Mouse (Mus musculus): ENCODE results near the gene Hnrnpa1. TPM values are rescaled to one million over a fixed set of nuclear protein-coding genes. Genes with fewer than 3 reads are reported as not detected.

The Hnrnpa1 gene
- polyA plus RNA-seq, 1 experiment = 69.3 TPM

DNA sequence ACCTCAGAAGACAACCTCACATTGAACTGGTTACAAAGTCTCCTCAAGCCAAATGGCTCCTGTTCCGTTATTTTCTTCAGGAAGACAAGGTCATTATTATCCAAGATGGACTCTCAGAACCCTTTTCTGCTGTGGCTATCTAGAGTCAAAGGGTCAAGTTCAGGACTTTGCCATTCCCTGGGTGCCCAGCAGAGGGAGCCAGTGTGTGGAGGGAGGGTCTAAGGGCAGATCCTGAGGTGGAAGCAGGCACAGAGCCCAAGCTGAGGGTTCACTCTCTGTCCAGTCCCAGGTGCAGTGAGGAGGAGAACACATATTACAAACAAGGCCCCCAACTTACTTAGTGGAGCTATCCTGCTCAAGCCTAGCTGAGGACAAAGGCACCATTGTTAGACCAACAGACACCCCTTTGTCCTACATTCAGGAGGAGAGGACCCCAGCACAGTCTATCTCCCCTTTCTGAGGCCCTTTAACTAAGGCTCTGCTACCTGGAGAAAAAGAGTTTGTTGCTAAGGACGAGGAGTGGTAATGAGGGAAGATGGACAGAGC, 10.0 kb downstream of the Hnrnpa1 start:
- Histone ChIP-seq H3K4me3 (ENCODE audit: insufficient read depth, low read depth, low read length) (no peak overlapping the region), H3K27ac (ENCODE audit: insufficient read depth, low read depth, low read length) (no peak overlapping the region), H3K27me3 (replicated peaks; ENCODE audit: control insufficient read depth, insufficient read depth, low read length) (no peaks in the 10 kb centered on the region), H3K36me3 (ENCODE audit: control insufficient read depth, insufficient read depth, low read length) (peaks cover 15% of the 10 kb centered on the region), H3K4me1 (ENCODE audit: control insufficient read depth, insufficient read depth, low read length) (no peaks in the 10 kb centered on the region)
- DNase-seq = peak; percentile 75
- TF ChIP-seq CTCF (conservative IDR thresholded peaks at IDR 0.05; ENCODE audit: insufficient read depth, insufficient read length, low read depth, low read length) (peak; percentile 97), POLR2A (IDR thresholded peaks at IDR 0.05; ENCODE audit: low read depth, low read length) (no peak)
- WGBS = 32% methylated on average over 2 of the region's 2 CpGs

DNA sequence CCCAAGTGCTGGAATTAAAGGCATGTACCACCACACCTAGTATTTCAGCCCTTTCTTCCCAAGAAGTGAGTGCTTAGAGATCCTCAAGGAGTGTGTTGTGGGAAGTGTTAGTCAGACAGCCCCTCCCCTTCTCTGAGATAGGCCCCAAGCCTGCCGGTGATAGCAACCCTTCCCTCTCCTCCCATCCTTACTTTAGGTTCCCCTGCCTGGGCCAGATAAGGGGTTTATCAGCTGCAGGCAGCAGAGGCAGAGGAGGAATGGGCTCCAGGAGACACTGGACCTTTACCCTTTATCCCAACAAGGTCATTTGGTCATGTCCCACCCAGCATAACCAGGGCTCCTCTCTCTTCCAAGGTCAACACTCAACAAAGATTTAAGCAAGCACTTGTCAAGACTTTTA, 11.4 kb downstream of the Hnrnpa1 start:
- WGBS = 86% methylated on average over 1 of the region's 1 CpGs
- Histone ChIP-seq H3K27ac (ENCODE audit: insufficient read depth, low read depth, low read length) (no peak overlapping the region), H3K4me1 (ENCODE audit: control insufficient read depth, insufficient read depth, low read length) (no peaks in the 10 kb centered on the region), H3K27me3 (replicated peaks; ENCODE audit: control insufficient read depth, insufficient read depth, low read length) (no peaks in the 10 kb centered on the region), H3K4me3 (ENCODE audit: insufficient read depth, low read depth, low read length) (no peak overlapping the region), H3K36me3 (ENCODE audit: control insufficient read depth, insufficient read depth, low read length) (peaks cover 8% of the 10 kb centered on the region)
- TF ChIP-seq CTCF (conservative IDR thresholded peaks at IDR 0.05; ENCODE audit: insufficient read depth, insufficient read length, low read depth, low read length) (no peak), POLR2A (IDR thresholded peaks at IDR 0.05; ENCODE audit: low read depth, low read length) (no peak)
- no peak for DNase-seq

DNA sequence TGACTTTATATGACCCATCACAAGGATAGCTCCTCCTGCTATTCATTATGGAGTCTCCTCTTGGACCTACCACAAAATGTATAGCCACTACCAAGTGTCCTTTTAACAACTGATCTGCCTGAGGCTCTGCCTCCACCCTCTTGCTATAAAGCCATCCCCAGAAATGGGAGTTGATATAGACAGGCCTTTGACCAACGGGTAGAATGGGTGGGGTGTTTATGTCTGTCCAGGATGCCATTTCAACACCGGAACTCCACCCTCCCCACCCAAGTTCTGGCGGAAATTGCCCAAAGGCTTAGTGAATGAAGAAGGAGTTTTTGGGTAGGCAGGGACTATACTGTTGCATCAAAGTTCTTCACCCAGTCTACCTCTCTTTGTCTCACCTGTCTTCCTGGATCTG, 12.4 kb downstream of the Hnrnpa1 start:
- no peak overlapping the region for H3K4me3 ChIP-seq (ENCODE audit: insufficient read depth, low read depth, low read length)
- no peaks in the 10 kb centered on the region for H3K36me3 ChIP-seq (ENCODE audit: control insufficient read depth, insufficient read depth, low read length)
- no peaks in the 10 kb centered on the region for H3K4me1 ChIP-seq (ENCODE audit: control insufficient read depth, insufficient read depth, low read length)
- H3K27me3 ChIP-seq (replicated peaks; ENCODE audit: control insufficient read depth, insufficient read depth, low read length) = no peaks in the 10 kb centered on the region
- TF ChIP-seq CTCF (conservative IDR thresholded peaks at IDR 0.05; ENCODE audit: insufficient read depth, insufficient read length, low read depth, low read length) (no peak), POLR2A (IDR thresholded peaks at IDR 0.05; ENCODE audit: low read depth, low read length) (no peak)
- H3K27ac ChIP-seq (ENCODE audit: insufficient read depth, low read depth, low read length) = no peak overlapping the region
- 81% methylated on average over 3 of the region's 3 CpGs for WGBS
- no peak for DNase-seq

DNA sequence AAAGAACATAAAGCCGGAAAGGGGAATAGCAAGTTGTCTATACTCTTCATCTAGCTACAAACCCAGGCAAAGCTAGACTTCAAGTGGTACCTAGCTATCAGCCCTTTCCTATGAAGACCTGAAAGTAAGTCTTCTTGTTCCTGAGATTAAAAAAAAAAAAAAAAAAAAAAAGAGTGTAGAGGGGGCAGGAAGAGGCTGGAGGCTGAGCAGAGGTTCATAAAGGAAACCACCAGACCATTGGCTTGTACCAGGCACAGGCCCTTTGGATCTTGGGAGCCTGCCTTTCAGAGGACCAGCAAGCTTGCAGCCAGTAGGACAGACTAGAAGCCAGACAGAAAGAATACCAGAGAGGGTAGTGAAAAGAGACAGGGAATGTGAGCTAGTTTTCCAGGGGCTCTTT, 13.1 kb downstream of the Hnrnpa1 start:
- no peak for TF ChIP-seq CTCF (conservative IDR thresholded peaks at IDR 0.05; ENCODE audit: insufficient read depth, insufficient read length, low read depth, low read length)
- no peak for TF ChIP-seq POLR2A (IDR thresholded peaks at IDR 0.05; ENCODE audit: low read depth, low read length)
- DNase-seq = no peak
- H3K27ac ChIP-seq (ENCODE audit: insufficient read depth, low read depth, low read length) = no peak overlapping the region
- no peaks in the 10 kb centered on the region for H3K27me3 ChIP-seq (replicated peaks; ENCODE audit: control insufficient read depth, insufficient read depth, low read length)
- H3K36me3 ChIP-seq (ENCODE audit: control insufficient read depth, insufficient read depth, low read length) = no peaks in the 10 kb centered on the region
- WGBS = 89% methylated on average over 1 of the region's 1 CpGs
- no peak overlapping the region for H3K4me3 ChIP-seq (ENCODE audit: insufficient read depth, low read depth, low read length)
- H3K4me1 ChIP-seq (ENCODE audit: control insufficient read depth, insufficient read depth, low read length) = no peaks in the 10 kb centered on the region

DNA sequence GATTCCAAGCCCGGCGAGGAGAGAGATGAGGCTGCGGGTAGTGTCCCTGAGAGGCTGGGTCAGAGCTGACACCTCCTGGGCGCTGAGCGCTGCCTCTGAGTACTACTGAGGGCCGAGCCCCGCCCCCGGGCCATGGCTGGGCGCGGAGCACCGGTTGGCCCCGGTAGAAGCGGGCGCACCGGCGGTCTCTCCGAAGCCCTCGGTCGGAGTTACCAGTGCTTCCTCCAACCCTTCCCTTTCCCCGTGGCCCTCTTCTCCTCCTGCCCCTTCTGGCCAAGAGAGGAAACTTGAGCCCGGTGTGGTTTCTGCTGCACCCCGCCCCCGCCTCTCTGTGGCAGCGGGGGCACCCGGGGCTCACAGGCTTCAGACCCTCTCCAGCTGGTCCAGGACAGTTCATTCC, 14.9 kb downstream of the Hnrnpa1 start:
- WGBS = 2% methylated on average over 25 of the region's 25 CpGs
- no peak for TF ChIP-seq POLR2A (IDR thresholded peaks at IDR 0.05; ENCODE audit: low read depth, low read length)
- no peak for TF ChIP-seq CTCF (conservative IDR thresholded peaks at IDR 0.05; ENCODE audit: insufficient read depth, insufficient read length, low read depth, low read length)
- Histone ChIP-seq H3K4me1 (ENCODE audit: control insufficient read depth, insufficient read depth, low read length) (no peaks in the 10 kb centered on the region), H3K4me3 (ENCODE audit: insufficient read depth, low read depth, low read length) (peak overlapping the region; percentile 37; the same call in 1 of the 2 replicates), H3K36me3 (ENCODE audit: control insufficient read depth, insufficient read depth, low read length) (no peaks in the 10 kb centered on the region), H3K27me3 (replicated peaks; ENCODE audit: control insufficient read depth, insufficient read depth, low read length) (no peaks in the 10 kb centered on the region), H3K27ac (ENCODE audit: insufficient read depth, low read depth, low read length) (no peak overlapping the region)
- DNase-seq = peak; percentile 37

DNA sequence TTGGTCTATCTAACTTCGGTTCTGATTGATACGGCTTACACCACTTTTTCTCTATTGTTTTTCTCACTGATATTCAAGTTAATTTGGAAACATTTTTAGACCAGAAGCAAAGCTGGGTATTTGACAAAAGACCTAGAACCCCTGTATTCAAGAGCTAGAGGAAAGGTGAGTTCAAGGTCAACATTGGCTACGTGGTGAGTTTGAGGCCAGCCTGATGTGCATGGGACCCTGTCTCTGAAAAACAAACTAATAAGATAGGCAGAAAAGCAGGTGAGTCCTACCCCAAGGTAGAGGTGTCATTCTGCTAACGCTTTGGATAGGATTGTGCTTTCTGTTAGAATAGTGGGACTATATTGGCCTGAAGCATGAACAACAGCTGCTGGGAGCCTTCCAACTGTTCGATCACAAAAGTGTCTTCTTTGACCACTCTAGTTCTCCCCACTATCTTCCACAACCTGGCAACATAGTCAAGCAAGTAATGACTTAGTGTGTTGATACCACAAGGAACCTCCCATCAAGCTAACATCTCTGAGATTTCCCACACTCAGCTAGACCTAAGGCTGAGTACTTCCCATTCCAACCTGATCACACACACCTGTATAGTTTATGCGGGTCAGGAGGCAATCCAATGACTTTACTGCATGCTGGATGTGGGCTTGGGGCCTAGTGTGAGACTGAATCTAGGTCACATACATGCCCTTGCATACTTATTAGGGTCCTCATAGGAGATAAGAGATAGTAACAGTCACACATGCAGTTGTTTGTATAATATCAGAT, 16.2 kb downstream of the Hnrnpa1 start:
- no peaks in the 10 kb centered on the region for H3K36me3 ChIP-seq (ENCODE audit: control insufficient read depth, insufficient read depth, low read length)
- no peak for TF ChIP-seq CTCF (conservative IDR thresholded peaks at IDR 0.05; ENCODE audit: insufficient read depth, insufficient read length, low read depth, low read length)
- TF ChIP-seq POLR2A (IDR thresholded peaks at IDR 0.05; ENCODE audit: low read depth, low read length) = no peak
- H3K27ac ChIP-seq (ENCODE audit: insufficient read depth, low read depth, low read length) = no peak overlapping the region
- H3K27me3 ChIP-seq (replicated peaks; ENCODE audit: control insufficient read depth, insufficient read depth, low read length) = no peaks in the 10 kb centered on the region
- no peaks in the 10 kb centered on the region for H3K4me1 ChIP-seq (ENCODE audit: control insufficient read depth, insufficient read depth, low read length)
- DNase-seq = no peak
- H3K4me3 ChIP-seq (ENCODE audit: insufficient read depth, low read depth, low read length) = no peak overlapping the region
- WGBS = 95% methylated on average over 6 of the region's 6 CpGs
